Mouse (Mus musculus): Measurements from ENCODE around the gene Gdpgp1. TPM values are rescaled to one million over a fixed set of nuclear protein-coding genes. Genes with fewer than 3 reads are reported as not detected.

Gdpgp1 gene
- 0.97 and 2.2 TPM in 2 replicates for total RNA-seq (2017)

- ATAC-seq (replicated peaks; ENCODE audit: low read depth, poor library complexity, severe bottlenecking): peak; percentile 92
Measured at GRCm38 (mm10) chr7:80232489-80233029, at the start of gene Gdpgp1, which contains the start of gene Cib1. TSS of gene Gdpgp1 (plus strand) at chr7:80232865. TSS of gene Cib1 (minus strand) at chr7:80232813.

GRCm38 (mm10) chr7:80183466-80183865 lies 49.2 kb upstream of the Gdpgp1 start:
- ATAC-seq (replicated peaks; ENCODE audit: low read depth, poor library complexity, severe bottlenecking): no peak

GRCm38 (mm10) chr7:80183969-80184368 lies 48.7 kb upstream of the Gdpgp1 start:
- ATAC-seq (replicated peaks; ENCODE audit: low read depth, poor library complexity, severe bottlenecking): no peak

- ATAC-seq (replicated peaks; ENCODE audit: low read depth, poor library complexity, severe bottlenecking): no peak
Measured at GRCm38 (mm10) chr7:80184551-80184950, 48.1 kb upstream of the Gdpgp1 start.

GRCm38 (mm10) chr7:80184968-80185367 lies 47.7 kb upstream of the Gdpgp1 start:
- ATAC-seq (replicated peaks; ENCODE audit: low read depth, poor library complexity, severe bottlenecking): no peak

- no peak for ATAC-seq (replicated peaks; ENCODE audit: low read depth, poor library complexity, severe bottlenecking)
Measured at GRCm38 (mm10) chr7:80186021-80186420, 46.6 kb upstream of the Gdpgp1 start.

- ATAC-seq (replicated peaks; ENCODE audit: low read depth, poor library complexity, severe bottlenecking): peak; percentile 57
Measured at GRCm38 (mm10) chr7:80186531-80187296, 46.0 kb upstream of the Gdpgp1 start, which contains the start of gene Sema4b. TSS of gene Sema4b (plus strand) at chr7:80186841.

GRCm38 (mm10) chr7:80187501-80187900 lies 45.2 kb upstream of the Gdpgp1 start:
- no peak for ATAC-seq (replicated peaks; ENCODE audit: low read depth, poor library complexity, severe bottlenecking)

GRCm38 (mm10) chr7:80188579-80189125 lies 44.0 kb upstream of the Gdpgp1 start:
- ATAC-seq (replicated peaks; ENCODE audit: low read depth, poor library complexity, severe bottlenecking): no peak

- no peak for ATAC-seq (replicated peaks; ENCODE audit: low read depth, poor library complexity, severe bottlenecking)
Measured at GRCm38 (mm10) chr7:80189147-80189933, 43.3 kb upstream of the Gdpgp1 start.

- ATAC-seq (replicated peaks; ENCODE audit: low read depth, poor library complexity, severe bottlenecking): peak; percentile 71
Measured at GRCm38 (mm10) chr7:80191455-80191854, 41.2 kb upstream of the Gdpgp1 start.

- ATAC-seq (replicated peaks; ENCODE audit: low read depth, poor library complexity, severe bottlenecking): peak; percentile 75
Measured at GRCm38 (mm10) chr7:80192226-80193061, 40.2 kb upstream of the Gdpgp1 start.

- ATAC-seq (replicated peaks; ENCODE audit: low read depth, poor library complexity, severe bottlenecking): no peak
Measured at GRCm38 (mm10) chr7:80193941-80194739, 38.5 kb upstream of the Gdpgp1 start.

- ATAC-seq (replicated peaks; ENCODE audit: low read depth, poor library complexity, severe bottlenecking): no peak
Measured at GRCm38 (mm10) chr7:80195146-80195545, 37.5 kb upstream of the Gdpgp1 start.

- no peak for ATAC-seq (replicated peaks; ENCODE audit: low read depth, poor library complexity, severe bottlenecking)
Measured at GRCm38 (mm10) chr7:80195576-80196263, 36.9 kb upstream of the Gdpgp1 start.

- 0 out of 2 replicates have a peak, but pooled peaks have one; percentile 16 for ATAC-seq (replicated peaks; ENCODE audit: low read depth, poor library complexity, severe bottlenecking)
Measured at GRCm38 (mm10) chr7:80197371-80197770, 35.3 kb upstream of the Gdpgp1 start.

GRCm38 (mm10) chr7:80197941-80198778 lies 34.5 kb upstream of the Gdpgp1 start:
- peak; percentile 66 for ATAC-seq (replicated peaks; ENCODE audit: low read depth, poor library complexity, severe bottlenecking)

Data from common myeloid progenitor, adult 5-6 weeks (primary cell).